Mouse (Mus musculus) right cerebral cortex, adult 18-20 months (tissue): ENCODE measurements around the gene Ttll5.

Experiments
- DNase-seq: peaks from one replicate; pipeline ENCODE4 v3.0.0; 2022; ENCODE audit warnings: mixed read lengths

Gene Ttll5

GRCm38 (mm10) chr12:86017360-86017759 is 192.9 kb downstream of the Ttll5 start:
- no peak for DNase-seq

DNA sequence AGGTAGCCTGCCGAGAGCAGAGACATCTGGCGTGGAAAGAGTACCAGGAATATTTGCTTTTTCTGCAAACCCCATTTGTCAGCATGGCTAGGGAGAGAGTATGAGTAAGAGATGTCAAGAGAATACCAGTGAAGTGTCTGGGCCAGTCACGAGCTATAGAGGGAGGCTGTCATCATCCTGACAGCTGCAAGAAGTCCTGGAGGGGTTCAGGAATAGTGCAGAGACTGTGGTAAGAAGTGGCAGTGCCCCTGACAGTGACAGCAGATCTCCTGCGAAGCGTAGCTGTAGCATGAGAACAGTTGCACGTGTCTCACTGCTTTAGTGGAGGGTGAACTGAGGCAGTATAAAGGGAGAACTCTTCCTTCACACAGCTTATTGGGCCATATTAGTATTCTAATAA is 197.1 kb downstream of the Ttll5 start:
- no peak for DNase-seq

- no peak for DNase-seq
These were observed 198.0 kb downstream of the Ttll5 start for GRCm38 (mm10) chr12:86022282-86022984.

- DNase-seq: no peak
These were observed 198.8 kb downstream of the Ttll5 start for GRCm38 (mm10) chr12:86023081-86023871.

GRCm38 (mm10) chr12:86024426-86024825 is 200.0 kb downstream of the Ttll5 start:
- no peak for DNase-seq

DNA sequence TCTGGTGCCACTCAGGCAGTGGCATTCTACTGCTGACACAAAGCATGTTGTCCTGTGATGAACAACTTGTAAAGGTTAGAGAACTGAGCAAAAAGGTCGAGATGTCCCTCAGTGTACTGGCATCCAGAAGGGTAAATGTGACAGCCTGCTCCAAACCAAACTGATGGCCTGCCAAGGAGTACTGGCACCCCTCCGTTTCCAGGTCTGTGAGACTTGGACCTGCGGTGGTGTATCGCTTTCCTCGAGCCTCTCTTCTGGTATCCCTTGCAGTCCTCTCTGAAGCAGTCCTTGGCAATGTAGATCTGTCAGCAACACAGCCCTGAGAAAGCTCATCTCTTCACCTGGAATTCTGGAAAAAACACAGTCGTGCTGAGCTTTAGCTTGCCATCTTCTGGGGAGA is 201.0 kb downstream of the Ttll5 start:
- no peak for DNase-seq

GRCm38 (mm10) chr12:86027000-86027399 is 202.5 kb downstream of the Ttll5 start:
- DNase-seq: no peak

DNA sequence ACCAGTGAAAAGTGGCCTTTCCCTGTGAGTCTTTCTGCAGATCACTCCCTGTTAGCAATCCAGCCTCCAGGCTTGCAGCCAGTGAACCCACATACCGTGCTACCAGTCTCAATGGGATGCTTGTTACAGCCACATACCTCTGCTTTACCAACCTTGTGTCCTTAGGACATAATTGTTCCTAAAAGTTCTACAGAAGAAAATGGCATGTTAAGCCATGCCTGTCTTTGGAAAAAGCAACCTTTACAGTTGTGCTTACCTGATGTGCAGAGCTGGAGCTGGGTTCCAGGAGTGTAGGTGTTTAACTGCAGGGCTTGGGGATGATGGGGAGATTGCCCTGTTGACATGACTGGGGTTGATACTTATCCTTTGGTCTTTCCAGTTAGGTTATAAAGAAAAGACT is 203.3 kb downstream of the Ttll5 start:
- DNase-seq: no peak

DNA sequence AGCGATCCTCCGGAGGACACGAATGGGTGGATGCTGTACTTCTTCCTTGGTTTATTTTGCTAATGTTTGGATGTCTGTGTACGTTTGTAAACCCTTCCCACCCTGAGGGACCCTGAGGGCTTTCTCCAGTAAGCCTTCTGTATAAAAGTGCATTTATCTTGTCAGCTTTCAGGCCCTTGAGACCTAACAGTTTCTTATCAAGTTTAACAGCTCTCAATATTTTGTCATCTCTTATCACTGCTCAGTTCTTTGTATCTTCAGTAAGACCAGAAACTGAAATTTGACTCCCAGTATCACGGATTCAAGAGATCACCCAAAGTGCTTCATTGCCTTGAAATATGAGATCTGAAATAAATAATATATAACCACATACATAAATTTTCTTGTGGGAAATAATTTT is 206.5 kb downstream of the Ttll5 start:
- DNase-seq: no peak

DNA sequence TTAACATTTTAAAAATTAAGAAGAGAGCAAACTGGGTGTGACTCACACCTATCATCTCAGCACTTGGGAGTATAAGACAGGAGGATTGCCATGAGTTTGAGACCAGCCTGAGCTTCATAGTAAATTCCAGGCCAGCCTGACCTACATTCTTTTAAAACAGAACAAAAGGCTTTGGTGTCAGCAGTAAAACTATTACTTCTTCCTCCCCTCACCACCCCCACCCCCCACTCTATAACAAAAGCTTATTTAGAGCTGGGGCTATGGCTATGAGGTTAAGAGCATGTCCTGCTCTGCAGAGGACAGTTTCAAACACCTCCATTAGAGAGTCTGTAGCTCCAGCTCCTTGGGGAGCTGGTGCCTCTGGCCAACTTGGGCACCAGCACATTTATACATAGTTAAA is 211.1 kb downstream of the Ttll5 start:
- DNase-seq: no peak

DNA sequence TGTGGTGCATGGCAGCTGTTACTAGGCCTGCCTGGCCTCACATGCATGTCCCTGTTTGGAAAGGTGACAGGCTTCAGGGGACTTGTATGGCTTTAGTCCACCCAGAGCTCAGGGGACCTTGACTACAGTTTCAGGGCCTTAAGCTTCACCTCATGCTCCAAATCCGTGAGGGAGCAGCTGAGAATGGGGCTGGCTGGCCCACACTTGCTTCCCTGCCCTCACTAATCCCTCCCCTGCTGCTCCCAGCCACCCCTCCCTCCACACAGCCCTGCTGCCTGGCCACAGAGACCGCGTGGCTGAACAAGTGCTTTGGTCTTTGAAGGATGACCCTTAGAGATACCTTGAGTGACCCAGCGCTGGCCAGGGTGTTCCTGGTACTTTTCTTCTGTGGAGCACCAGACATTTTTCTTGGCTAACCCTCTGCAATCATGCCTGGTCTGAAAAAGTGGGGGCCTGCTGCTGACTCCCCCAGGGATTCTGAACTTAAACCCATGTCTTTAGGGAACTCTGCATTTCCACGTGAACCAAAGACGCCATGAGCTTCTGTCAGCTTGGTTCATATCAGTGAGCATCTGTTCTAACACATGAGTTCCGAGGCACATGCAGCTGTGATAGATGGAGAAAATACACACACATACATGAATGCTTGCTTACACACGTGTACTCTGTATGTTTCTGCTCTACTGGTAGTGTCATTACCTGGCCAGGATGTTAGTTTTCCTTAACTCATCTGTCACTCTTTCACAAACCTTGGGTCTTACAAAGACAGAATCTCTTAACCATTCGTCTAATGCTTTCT is 212.1 kb downstream of the Ttll5 start:
- DNase-seq: no peak

DNA sequence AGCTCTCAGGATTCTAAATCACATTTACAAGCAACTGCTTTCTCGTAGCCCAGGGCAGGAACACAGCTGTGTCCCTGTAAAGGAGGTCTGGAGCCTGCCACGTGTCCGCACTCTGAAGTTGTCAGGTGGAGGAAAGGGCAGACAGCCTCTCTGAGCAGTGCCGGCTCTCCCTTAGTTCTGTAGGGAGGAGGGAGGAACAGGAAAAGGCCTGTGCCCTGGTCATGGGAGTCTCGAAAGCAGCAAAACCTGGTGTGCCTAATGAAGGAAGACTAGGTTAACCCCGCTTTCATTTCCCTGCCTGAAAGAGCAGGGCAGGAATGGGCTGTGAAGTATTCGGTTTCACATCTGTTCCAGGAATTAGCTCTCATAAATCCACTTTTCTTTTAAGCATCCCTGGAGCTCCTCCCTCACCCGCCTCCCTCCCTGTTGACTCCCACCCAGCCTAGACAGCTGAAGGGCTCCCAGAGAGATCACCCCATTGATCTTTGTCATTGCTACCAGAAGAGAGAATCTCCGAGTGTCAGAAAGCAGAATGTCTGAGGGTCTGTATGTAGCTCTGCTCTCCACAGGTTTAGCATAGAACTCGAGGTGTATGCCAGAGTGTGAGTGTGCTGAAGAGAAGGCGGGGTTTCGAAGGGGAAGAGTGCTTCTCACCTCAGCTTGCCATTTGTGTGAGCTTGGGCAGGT is 212.9 kb downstream of the Ttll5 start:
- no peak for DNase-seq

- no peak for DNase-seq
These were observed 214.6 kb downstream of the Ttll5 start for GRCm38 (mm10) chr12:86039078-86039477.

GRCm38 (mm10) chr12:86039751-86040150 is 215.3 kb downstream of the Ttll5 start:
- no peak for DNase-seq

- DNase-seq: no peak
These were observed 221.7 kb downstream of the Ttll5 start for GRCm38 (mm10) chr12:86046141-86046540.

DNA sequence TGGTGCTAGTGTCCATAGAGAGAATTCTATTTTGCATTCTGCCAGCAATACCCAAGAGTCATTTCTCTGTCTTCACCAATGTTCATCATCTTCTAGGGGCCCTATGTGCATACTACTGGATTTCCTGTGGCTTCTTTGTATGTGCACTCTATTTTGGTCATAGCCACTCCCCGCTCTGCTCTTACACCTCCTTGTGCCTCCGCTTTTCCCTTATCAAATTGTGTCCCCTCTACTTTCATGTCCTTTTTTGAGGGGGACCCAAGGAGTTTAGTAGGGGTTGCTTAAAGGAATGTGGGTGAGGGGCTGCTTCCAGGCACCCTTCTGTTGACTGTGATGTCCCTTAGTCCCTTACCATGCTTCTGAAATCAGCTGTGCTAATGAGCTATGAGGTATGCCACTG is 222.3 kb downstream of the Ttll5 start:
- DNase-seq: no peak

DNA sequence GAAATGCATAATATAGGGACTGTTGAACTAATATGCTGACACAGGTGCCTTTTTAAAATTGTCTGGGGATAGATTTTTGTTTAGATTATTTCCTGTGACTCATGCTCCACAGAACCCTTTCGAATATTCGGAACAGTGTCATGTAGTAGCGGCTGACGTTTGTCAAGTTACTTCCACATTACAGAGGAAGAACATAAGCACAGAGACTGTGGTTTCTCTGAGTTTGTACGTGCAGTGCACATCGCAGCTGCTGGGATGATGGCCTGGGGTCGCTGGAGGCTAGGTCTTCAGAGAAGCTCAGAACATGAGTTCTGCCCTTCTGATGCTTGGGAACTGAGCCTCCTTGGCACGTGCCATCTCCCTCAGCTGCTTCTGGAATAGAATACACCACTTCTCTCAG is 222.9 kb downstream of the Ttll5 start:
- no peak for DNase-seq

GRCm38 (mm10) chr12:86049813-86050212 is 225.4 kb downstream of the Ttll5 start:
- no peak for DNase-seq

DNA sequence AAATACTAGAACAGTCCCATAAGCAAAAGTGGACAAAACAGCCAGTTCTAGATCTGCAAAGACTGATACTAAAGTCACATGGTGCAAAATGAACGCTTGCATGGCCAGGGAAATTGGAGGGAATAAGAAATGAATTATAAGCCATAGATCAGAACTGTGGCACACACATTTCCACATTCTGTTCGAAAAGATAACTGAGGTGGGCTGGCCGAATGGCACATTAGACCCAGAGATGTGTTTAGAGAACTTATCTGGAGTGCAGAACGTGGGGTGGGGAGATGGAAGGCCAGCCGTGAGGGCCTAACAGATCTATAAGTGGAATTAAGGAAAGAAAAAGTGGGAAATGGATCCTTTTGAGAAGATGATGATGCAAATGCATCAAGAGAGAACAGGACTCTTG is 227.0 kb downstream of the Ttll5 start:
- DNase-seq: no peak

DNA sequence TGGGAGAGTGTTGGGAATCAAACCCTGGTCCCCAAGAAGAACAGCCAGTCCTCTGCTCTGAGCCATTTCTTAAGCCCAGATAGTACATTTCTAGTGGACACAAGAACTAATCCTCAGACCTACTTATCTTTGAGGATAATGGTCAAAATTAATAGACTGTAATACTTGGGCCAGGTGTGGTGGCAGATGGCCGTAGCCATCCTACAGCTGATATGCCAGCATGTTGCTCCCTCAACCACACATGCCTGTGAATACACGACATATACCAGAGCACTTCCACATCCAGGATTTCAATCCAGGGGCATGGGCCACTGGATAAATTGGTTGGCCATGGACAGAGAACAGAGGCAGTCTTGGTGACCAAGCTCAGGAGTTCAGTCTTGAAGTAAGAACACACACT is 230.8 kb downstream of the Ttll5 start:
- no peak for DNase-seq

- DNase-seq: no peak
These were observed 232.5 kb downstream of the Ttll5 start for GRCm38 (mm10) chr12:86056976-86057375.

- DNase-seq: no peak
These were observed 233.1 kb downstream of the Ttll5 start for GRCm38 (mm10) chr12:86057516-86057915.

GRCm38 (mm10) chr12:86059341-86059740 is 234.9 kb downstream of the Ttll5 start:
- no peak for DNase-seq
